Mouse (Mus musculus) testis, adult 2 months (tissue): Measurements from ENCODE around the gene Fkbp8.

ENCODE experiments used
- CTCF ChIP-seq: fragments of 200-500 bp; IDR thresholded peaks from 2 replicates; pipeline ENCODE4 v1.5.1; 2012; ENCODE audit warnings: low read depth, mild to moderate bottlenecking, inconsistent platforms, low read length, moderate library complexity; ENCODE audit not compliant: control insufficient read depth, insufficient read depth, insufficient replicate concordance
- POLR2A ChIP-seq: fragments of 200-500 bp; IDR thresholded peaks from 2 replicates; pipeline ENCODE4 v1.6.1; 2012; ENCODE audit warnings: low read depth, mild to moderate bottlenecking, inconsistent platforms, low read length, moderate library complexity; ENCODE audit not compliant: control insufficient read depth

GRCm38 (mm10) chr8:70509281-70509952, 18.1 kb upstream of the Fkbp8 start:
- TF ChIP-seq CTCF (no peak), POLR2A (no peak)
